Mouse (Mus musculus) embryonic facial prominence, embryonic 10.5 days (tissue): Measurements from ENCODE around the gene Kirrel3. TPM values are rescaled to one million over a fixed set of nuclear protein-coding genes. Genes with fewer than 3 reads are reported as not detected.
A peak's percentile ranks its signal among the peaks of the same experiment; 100 is the strongest.

Source experiments
- DNase-seq: peaks from one replicate; pipeline ENCODE4 v3.0.0-alpha.2; 2017; ENCODE audit warnings: low spot score
- H3K27ac ChIP-seq: fragments of 300-500 bp; sonication (generic); replicated peaks from 2 replicates; pipeline ENCODE4 v1.5.1; 2016; ENCODE audit warnings: mild to moderate bottlenecking
- H3K27me3 ChIP-seq: fragments of 300-500 bp; sonication (generic); replicated peaks from 2 replicates; pipeline ENCODE4 v1.6.1; 2016; ENCODE audit warnings: low read depth, mild to moderate bottlenecking; ENCODE audit not compliant: poor library complexity, severe bottlenecking
- H3K36me3 ChIP-seq: fragments of 300-500 bp; sonication (generic); replicated peaks from 2 replicates; pipeline ENCODE4 v1.6.1; 2016; ENCODE audit warnings: mild to moderate bottlenecking, moderate library complexity
- H3K4me1 ChIP-seq: fragments of 300-500 bp; sonication (generic); 2 replicates; pipeline ENCODE4 v1.6.1; 2016
- H3K4me3 ChIP-seq: fragments of 300-500 bp; sonication (generic); 2 replicates; pipeline ENCODE4 v1.5.1; 2016; ENCODE audit warnings: mild to moderate bottlenecking, moderate library complexity
- H3K9me3 ChIP-seq: fragments of 300-500 bp; sonication (generic); 2 replicates; pipeline ENCODE4 v1.6.1; 2016; ENCODE audit warnings: mild to moderate bottlenecking
- WGBS: fragments of 180-500 bp; shearing (Covaris S2); methylation state at CpG from one replicate; pipeline ENCODE4 v1.1.7; 2016; 5-methylcytosine and 5-hydroxymethylcytosine counted together
- polyA plus RNA-seq: library from polyadenylated mRNA; unstranded; fragments of >200 nt; fragmentation: Nextera tagmentation; extraction: Ambion mirVana; gene quantifications from 2 replicates; pipeline ENCODE4 v1.2.1, GENCODE M21; 2016

Kirrel3 gene
- polyA plus RNA-seq, 1 experiment from 2014 or later, result 2.3 TPM

- DNase-seq, result peak; percentile 26
- Histone ChIP-seq H3K4me1 (peaks cover 4% of the 10 kb centered on the region), H3K36me3 (no peaks in the 10 kb centered on the region), H3K9me3 (no peaks in the 10 kb centered on the region), H3K27ac (no peak overlapping the region), H3K4me3 (no peak overlapping the region), H3K27me3 (peaks cover 11% of the 10 kb centered on the region)
- WGBS, result 41% methylated on average over 12 of the region's 12 CpGs
These were observed 498.1 kb downstream of the Kirrel3 start for GRCm38 (mm10) chr9:34983513-34984462.

GRCm38 (mm10) chr9:34986156-34986555 lies 500.5 kb downstream of the Kirrel3 start:
- H3K4me1 ChIP-seq, result peaks cover 4% of the 10 kb centered on the region
- H3K36me3 ChIP-seq, result no peaks in the 10 kb centered on the region
- H3K4me3 ChIP-seq, result no peak overlapping the region

GRCm38 (mm10) chr9:34987422-34988148 lies 501.9 kb downstream of the Kirrel3 start:
- 88% methylated on average over 12 of the region's 12 CpGs for WGBS
- no peak for DNase-seq
- no peak overlapping the region for H3K4me3 ChIP-seq
- H3K36me3 ChIP-seq, result no peaks in the 10 kb centered on the region
- H3K27me3 ChIP-seq, result peaks cover 11% of the 10 kb centered on the region
- H3K27ac ChIP-seq, result no peak overlapping the region
- no peaks in the 10 kb centered on the region for H3K9me3 ChIP-seq
- H3K4me1 ChIP-seq, result peaks cover 11% of the 10 kb centered on the region

More at GRCm38 (mm10) chr9:34986156-34986555, 500.5 kb downstream of the Kirrel3 start:
- H3K27me3 ChIP-seq, result peaks cover 11% of the 10 kb centered on the region
- no peak overlapping the region for H3K27ac ChIP-seq
- DNase-seq, result no peak
- H3K9me3 ChIP-seq, result no peaks in the 10 kb centered on the region

GRCm38 (mm10) chr9:34988683-34989082 lies 503.0 kb downstream of the Kirrel3 start:
- peaks cover 11% of the 10 kb centered on the region for H3K27me3 ChIP-seq
- no peaks in the 10 kb centered on the region for H3K36me3 ChIP-seq
- WGBS, result 84% methylated on average over 3 of the region's 3 CpGs
- peaks cover 18% of the 10 kb centered on the region for H3K4me1 ChIP-seq
- H3K4me3 ChIP-seq, result no peak overlapping the region
- no peaks in the 10 kb centered on the region for H3K9me3 ChIP-seq
- DNase-seq, result no peak
- H3K27ac ChIP-seq, result no peak overlapping the region

- WGBS, result 20% methylated on average over 4 of the region's 4 CpGs
- Histone ChIP-seq H3K27ac (no peak overlapping the region), H3K9me3 (no peaks in the 10 kb centered on the region), H3K4me1 (peaks cover 28% of the 10 kb centered on the region), H3K27me3 (peaks cover 8% of the 10 kb centered on the region), H3K36me3 (no peaks in the 10 kb centered on the region), H3K4me3 (no peak overlapping the region)
- no peak for DNase-seq
These were observed 506.5 kb downstream of the Kirrel3 start for GRCm38 (mm10) chr9:34992201-34992600.

- H3K36me3 ChIP-seq, result no peaks in the 10 kb centered on the region
- peaks cover 37% of the 10 kb centered on the region for H3K4me1 ChIP-seq
- no peak for DNase-seq
- H3K27me3 ChIP-seq, result peaks cover 10% of the 10 kb centered on the region
- no peaks in the 10 kb centered on the region for H3K9me3 ChIP-seq
- H3K27ac ChIP-seq, result no peak overlapping the region
- no peak overlapping the region for H3K4me3 ChIP-seq
- 82% methylated on average over 4 of the region's 4 CpGs for WGBS
These were observed 507.9 kb downstream of the Kirrel3 start for GRCm38 (mm10) chr9:34993467-34994211.

GRCm38 (mm10) chr9:34995078-34995477 lies 509.4 kb downstream of the Kirrel3 start:
- Histone ChIP-seq H3K4me3 (no peak overlapping the region), H3K27ac (no peak overlapping the region)
- WGBS, result 73% methylated on average over 2 of the region's 2 CpGs

GRCm38 (mm10) chr9:34995660-34996378 lies 510.1 kb downstream of the Kirrel3 start:
- Histone ChIP-seq H3K9me3 (no peaks in the 10 kb centered on the region), H3K4me3 (no peak overlapping the region), H3K27ac (no peak overlapping the region), H3K27me3 (peaks cover 10% of the 10 kb centered on the region), H3K36me3 (no peaks in the 10 kb centered on the region), H3K4me1 (peaks cover 37% of the 10 kb centered on the region)
- whole genome bisulfite sequencing, result 48% methylated on average over 15 of the region's 15 CpGs
- DNase-seq, result no peak

More at GRCm38 (mm10) chr9:34995078-34995477, 509.4 kb downstream of the Kirrel3 start:
- no peaks in the 10 kb centered on the region for H3K9me3 ChIP-seq
- H3K27me3 ChIP-seq, result peaks cover 10% of the 10 kb centered on the region
- no peaks in the 10 kb centered on the region for H3K36me3 ChIP-seq
- DNase-seq, result no peak
- peaks cover 37% of the 10 kb centered on the region for H3K4me1 ChIP-seq

GRCm38 (mm10) chr9:34997880-34998865 lies 512.5 kb downstream of the Kirrel3 start:
- no peak overlapping the region for H3K27ac ChIP-seq
- 44% methylated on average over 9 of the region's 9 CpGs for WGBS
- H3K9me3 ChIP-seq, result no peaks in the 10 kb centered on the region
- no peaks in the 10 kb centered on the region for H3K36me3 ChIP-seq
- DNase-seq, result no peak
- H3K4me3 ChIP-seq, result no peak overlapping the region
- peaks cover 26% of the 10 kb centered on the region; the same call in 1 of the 2 replicates for H3K4me1 ChIP-seq
- H3K27me3 ChIP-seq, result peaks cover 10% of the 10 kb centered on the region

- H3K4me1 ChIP-seq, result 0 out of 2 replicates have a peak, but pooled peaks cover 2% of the 10 kb centered on the region
- H3K4me3 ChIP-seq, result no peak overlapping the region
- no peaks in the 10 kb centered on the region; the same call in 1 of the 2 replicates for H3K27me3 ChIP-seq
- H3K27ac ChIP-seq, result no peak overlapping the region
- no peaks in the 10 kb centered on the region for H3K36me3 ChIP-seq
- no peaks in the 10 kb centered on the region for H3K9me3 ChIP-seq
- 93% methylated on average over 4 of the region's 4 CpGs for WGBS
- no peak for DNase-seq
These were observed 518.4 kb downstream of the Kirrel3 start for GRCm38 (mm10) chr9:35004113-35004512.
